Mouse (Mus musculus): ENCODE data around the gene Pik3r3.

Pik3r3 gene

DNA sequence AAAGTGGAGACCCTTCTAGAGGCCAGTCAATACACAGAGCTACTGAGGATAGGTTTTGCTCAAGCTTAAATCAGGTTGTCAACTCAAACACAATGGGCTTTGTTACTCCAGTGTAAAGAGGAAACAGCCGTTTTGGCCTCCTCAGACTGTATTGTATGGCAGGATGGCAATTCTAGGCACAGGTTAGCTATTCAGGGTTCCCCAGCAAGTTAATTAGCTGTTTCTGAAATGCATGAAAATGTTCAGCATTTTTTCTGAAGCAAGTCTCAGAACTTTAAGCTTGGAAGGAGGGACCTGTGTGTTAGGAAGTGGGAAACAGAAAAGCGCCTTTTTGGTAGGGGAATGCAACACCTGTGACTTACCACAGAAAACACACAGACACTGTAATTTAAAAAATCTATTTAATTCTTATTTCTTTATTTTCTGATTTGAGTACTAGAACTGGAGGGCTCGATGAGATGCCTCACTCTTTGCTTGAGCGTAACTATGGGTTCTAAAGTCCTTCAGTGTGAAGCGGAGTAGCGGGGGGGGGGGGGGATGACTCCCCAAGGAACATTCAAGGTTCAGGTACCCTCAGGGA lies 1.3 kb upstream of the Pik3r3 start:
- DNase-seq = peak; percentile 59

DNA sequence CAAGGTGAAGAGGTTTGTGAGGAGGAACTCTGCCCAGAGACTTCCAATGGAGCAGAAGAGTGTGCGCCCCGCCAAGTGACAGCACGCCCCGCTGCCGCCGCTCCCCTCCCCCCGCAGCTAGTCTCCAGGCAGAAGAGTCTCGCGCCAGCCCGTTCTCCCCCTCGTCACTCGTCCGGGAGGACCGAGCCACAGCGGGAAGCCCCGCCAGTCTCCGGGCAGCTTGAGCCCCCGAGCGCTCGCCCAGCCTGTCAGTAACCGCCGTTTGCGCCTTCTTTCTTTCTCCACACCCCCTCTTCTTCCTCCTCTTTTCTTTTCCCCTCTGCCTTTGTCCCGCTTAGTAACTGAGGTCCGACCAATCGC lies 658 bp upstream of the Pik3r3 start:
- DNase-seq = no peak

DNA sequence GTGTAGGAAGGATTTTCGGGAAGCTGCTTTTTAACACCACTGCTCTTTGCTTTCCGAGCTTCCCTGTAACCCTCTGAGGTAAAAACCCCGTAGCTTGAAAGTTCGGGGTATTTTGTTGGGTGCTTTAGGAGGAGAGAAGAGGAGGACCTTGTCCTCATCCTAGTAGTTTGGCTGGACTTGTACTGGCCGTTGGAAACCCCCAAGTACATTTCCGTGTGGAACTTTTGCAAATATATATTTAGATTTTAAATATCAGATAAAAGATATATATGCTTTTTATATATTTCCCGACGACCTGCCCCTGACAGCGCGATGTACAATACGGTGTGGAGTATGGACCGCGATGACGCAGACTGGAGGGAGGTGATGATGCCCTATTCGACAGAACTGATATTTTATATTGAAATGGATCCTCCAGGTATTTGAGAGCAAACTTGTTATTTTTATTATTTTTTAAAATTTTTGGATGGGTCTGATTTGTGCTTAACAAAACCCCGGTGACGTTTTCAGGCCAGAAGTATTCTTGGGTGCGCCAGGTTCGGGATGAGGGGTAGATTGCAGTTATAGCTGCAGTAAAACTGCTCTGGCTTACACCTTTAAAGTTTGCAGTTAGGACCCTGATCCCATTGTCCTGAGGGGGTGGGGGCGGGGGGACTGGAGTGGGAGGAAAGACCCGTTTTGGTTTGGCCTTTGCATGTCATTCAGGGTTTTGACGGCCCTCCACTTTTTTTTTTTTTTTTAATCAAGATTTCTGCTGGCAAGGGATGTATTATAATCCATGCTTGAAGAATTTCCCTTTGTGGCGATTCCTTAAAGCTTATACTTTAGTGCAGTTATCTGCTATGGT lies 801 bp downstream of the Pik3r3 start:
- DNase-seq = peak; percentile 59

DNA sequence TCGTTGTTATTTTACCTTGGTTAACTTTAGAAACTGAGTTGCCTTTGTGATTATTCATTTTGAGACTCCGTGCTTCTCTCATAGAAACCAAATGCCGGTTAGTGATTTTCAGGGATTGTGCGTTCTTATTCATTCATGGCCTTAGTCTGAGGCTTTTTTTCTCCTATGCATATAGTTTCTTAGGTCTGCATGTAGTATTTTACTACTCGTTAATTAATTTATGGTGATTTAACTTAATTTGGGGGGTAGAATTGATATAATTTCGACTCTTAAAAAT lies 1.4 kb downstream of the Pik3r3 start:
- DNase-seq = no peak

DNA sequence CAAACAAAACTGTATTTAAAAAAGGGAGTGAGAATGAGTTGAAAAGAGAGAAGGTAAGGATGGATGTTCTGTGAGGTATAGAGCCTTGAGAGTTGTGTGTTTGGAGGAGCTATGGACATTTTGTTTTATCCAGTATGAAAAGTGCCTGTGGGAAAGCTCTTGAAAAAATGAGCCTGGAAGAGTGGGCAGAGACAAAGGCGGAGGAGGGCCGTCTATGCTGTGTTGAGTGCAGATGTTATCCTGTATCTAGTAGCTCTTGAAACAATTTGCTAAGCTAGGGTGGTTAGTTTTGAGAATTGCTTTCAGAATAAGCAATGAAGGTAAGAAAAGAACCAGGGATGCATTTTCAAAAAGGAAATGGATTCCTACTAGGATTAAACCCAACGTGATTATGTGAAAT lies 22.0 kb downstream of the Pik3r3 start:
- no peak for DNase-seq

DNA sequence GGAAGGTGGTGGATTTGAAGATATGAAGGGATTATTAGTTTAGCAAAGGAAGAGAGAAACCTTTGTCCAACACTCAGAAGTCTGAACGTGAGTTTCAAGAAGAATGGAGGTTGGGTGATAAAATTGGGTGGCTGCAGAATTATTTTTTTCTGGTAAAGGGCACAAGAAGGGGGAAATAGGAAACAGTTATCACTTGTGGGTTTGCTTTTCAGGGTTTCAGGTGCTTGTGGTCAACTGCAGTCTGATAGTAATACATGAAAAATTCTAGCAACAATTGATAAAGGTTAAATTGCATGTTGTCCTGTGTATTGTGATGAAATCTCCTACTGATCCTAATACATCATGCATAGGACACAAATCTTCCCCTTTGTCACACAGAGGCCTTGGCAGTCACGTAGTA lies 22.8 kb downstream of the Pik3r3 start:
- no peak for DNase-seq

DNA sequence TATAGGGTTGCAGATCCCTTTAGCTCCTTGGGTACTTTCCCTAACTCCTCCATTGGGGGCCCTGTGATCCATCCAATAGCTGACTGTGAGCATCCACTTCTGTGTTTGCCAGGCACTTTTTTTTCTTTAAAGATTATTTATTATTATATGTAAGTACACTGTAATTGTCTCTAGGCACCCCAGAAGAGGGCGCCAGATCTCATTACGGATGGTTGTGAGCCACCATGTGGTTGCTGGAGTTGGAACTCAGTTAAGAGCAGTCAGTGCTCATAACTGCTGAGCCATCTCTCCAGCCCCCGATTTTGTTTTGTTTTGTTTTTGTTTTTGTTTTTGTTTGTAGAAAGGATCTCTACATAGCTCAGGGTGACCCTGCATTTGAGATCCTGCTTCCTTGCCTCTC lies 24.5 kb downstream of the Pik3r3 start:
- DNase-seq = peak; percentile 28

DNA sequence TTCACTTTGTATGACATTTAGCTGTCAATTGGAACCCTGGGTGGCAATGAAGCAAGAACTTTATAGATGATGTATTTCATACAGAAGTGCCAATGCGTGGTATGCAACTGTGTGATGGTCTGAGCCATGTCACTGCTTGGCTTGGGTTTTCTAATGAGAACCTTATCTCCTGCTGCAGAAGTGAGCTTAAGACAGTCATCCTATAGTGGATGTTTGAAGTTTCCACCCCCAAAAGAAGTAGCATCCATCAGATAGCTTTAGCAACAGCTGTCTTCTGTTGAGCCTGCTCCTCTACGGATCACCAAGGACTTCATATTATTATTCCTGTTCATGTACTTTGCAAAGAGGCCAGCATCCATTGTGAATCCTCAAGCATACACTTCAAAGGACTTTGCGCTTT lies 28.6 kb downstream of the Pik3r3 start:
- no peak for DNase-seq

DNA sequence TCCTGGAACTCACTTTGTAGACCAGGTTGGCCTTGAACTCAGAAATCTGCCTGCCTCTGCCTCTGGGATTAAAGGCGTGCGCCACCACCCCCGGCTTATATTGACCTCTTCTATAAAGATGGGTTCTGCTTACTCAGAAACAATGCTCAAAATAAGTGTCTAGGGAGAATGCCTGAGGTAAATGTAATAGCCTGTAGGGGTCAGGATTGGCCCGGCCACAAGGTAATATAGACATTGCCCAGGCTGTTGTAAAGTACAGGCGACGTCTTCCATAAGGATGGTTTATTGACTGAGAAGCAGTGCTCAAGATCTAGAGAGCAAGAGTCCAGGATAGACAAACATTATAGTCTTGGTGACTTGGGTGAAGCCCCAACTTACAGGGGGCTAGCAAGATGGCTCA lies 46.8 kb downstream of the Pik3r3 start:
- no peak for DNase-seq

DNA sequence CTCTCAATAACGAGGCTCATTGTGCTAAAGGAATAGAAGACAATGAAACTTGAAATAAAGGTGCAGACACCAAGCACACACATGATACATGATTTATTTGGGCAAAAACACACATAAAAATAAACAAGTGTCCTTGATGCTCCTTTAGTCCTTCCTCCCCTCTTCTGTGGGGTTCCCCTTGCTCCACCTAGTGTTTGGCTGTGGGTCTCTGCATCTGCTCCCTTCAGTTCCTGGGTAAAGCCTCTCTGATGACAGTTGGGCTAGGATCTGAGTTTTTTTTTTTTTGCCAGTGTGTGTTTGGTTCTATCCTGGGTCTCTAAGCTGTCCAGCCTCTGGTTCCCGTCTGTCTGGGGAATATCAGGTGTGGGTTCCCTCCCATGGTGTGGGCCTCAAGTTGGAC lies 60.8 kb downstream of the Pik3r3 start:
- no peak for DNase-seq

DNA sequence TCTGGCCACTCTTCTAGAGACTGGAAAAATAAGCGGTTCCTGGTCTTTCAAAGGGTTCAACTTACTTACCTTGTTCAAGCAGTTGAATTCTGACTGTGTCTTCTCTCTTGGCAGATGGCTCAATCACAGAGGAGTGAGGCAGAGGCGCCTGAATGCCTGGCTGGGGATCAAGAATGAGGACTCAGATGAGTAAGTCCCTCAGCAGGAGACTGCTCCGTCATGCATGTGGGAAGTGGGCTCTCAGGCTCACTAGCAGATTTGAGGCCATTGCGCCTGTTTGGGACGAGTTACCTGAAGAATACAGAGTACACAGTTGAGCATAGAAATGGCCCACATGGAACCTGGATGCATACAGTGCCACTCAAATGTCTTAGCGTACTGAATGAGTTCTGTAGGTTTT lies 70.1 kb downstream of the Pik3r3 start:
- no peak for DNase-seq

DNA sequence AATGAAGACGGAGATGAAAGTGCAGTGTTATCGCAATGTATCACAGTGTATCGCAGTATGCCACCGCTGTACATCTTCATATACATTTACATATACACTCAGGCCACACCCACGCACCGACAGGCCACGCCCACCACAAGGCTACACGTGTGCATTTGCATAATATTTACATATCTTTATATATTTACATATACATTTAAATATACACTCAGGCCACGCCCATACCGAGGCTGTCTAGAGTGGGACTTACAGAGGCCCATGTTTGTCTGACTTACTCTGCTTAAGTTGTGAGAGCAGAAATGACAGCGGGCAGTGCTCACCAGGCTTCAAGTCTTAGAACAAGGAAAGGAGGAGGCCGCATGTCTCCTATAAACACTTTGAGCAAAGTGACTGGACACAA lies 71.9 kb downstream of the Pik3r3 start:
- DNase-seq = peak; percentile 2

DNA sequence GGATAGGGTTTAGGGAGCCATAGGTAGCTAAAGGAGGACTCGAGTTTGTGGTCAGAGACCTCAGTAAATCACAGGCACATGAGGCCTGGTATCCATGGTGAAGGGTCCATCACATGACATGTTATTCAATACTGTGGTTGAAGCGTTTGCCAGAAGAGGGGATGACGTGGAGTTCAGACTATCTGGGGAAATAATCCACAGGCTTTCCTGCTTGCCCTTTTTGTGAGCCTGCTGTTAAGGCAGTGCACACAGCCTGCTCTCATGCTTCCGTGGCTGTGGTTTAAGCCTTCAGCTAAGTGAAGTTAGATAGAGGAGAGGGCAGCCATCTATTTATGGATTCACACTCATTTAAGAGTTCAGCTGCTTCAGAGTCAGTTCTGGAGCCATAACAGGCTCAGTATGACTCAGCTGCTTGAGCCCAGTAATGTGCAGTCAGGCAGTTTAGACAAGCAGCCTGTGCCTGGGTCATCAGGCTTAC lies 79.5 kb downstream of the Pik3r3 start:
- DNase-seq = peak; percentile 3

DNA sequence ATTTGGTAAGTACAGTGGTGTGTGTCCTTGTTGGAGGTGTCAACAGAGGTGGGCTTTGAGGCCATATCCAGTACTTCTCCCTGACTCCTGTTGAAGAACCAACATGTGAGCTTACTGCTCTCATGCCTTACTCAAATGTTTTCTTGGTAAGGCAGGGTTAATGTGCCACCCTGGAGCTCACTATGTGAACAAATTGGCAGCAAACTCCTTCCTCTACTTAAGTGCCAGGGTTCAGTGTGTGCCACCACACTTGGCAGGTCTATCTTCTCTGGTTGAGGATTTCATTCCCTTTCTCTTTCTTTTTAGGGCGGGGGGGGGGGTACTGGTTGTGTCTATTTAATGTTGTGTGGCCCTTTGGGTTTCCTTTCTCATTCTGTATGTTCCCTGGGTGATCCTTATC lies 83.1 kb downstream of the Pik3r3 start:
- DNase-seq = no peak

DNA sequence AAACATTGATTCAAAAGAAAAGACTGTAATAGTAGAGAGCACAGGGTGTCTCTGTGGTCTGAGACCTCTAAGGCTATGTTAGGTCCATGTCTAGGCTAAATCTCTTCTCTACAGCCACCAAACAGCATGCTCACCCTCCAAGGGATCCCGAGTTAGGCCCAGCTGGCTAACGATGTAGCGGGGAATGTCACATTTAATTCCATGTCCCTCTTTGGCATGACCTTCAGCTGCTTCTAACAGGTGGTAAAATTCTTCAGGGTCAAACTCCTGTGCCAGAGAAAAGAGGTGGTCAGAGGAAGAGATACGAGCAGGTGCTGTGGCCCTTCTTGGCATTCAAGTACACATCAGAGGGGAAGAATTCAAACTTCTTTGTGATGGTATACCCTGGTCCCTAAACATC lies 96.2 kb downstream of the Pik3r3 start:
- DNase-seq = no peak

DNA sequence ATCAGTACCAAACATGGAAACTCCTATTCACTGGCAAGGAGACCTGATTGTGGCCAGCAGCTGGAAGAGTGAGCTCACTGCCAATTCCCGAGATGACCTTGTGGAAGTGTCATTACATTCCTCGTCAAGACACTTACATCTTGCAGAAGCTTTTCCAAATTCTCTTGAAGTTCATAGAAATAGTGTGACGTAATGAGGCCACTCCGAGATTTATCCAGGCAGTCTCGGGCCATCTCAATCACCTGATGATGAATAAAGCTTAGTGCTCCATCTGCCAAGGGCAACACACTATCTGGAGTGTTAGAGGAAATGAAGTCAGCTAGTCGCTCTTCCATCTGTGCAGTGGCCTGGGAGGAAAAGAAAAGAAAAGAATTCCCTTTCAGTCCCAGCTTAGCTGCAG lies 100.7 kb downstream of the Pik3r3 start:
- no peak for DNase-seq

DNA sequence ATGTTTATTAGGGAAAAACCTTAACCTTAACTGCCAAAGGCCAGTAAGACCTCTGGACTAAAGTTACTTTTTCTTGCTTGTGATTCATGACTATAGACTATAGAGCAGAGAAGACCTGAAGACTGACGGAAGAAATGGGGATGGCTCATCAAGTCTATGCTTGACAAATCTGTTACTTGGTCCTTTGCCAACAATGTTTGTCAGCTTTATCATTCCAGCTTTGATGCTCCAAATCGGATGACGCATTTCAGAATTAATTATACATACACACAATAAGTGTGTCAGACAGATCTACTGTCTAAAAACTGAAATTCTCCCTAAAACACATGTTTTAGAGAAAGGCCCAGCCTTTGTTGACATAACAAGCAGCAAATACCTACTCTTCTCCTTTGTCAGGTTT lies 107.8 kb downstream of the Pik3r3 start:
- DNase-seq = no peak

DNA sequence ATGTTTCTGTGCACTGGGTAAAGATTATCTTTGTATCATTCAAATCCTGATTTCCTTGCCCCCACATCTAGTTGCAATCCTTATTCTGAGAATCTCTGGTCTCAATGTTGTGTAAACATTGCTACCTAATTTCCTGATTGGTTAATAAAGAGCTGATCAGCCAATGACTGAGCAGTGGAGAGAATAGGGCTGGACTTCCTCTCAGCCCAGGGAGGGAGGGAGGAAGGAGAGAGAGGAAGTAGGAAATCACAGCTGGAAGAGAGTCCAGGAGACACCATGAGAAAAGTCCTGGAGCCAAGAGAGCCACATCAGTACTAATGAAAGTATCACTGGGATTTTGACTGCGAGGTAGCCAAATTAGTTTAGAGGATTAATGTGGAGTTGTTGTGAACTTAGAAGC lies 114.9 kb downstream of the Pik3r3 start:
- DNase-seq = no peak

DNA sequence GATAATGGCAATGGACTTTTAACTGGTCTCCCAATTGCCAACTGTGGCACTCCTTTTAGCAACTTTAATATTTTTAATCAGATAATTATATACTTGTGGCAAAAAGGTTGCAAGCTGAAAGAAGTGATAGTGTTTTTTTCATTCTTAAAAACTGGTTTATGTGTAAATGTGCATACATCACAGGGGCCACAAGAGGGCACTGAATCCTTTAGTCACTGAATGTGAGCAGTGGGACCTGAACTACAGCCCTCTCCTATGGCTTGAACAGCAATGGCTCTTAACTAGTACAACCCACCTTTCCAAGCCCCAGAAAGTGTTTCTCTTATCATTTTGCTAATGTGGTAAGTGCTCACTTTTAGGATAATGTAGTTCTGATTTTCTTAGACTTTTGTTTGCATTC lies 120.7 kb downstream of the Pik3r3 start:
- peak; percentile 81 for DNase-seq

DNA sequence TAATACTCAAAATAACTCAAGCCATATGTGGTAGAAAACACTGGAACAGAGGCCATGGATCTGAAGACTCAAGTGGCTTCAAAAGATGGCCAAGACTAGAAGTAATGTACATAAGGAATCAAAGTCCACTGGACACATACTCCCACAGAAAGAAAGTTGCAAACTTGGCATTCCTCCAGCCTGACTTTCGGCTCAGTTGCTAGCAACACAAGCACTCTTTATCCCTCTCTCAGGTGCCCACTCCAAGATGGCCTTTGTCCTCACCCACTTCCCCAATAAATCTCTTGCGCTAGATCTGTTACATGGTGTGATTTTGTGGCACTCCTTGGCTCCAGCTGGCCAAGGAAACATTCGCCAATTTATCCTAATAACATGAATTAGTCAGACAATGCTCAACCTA lies 131.1 kb downstream of the Pik3r3 start:
- no peak for DNase-seq
